Mouse (Mus musculus) limb, embryonic 14.5 days (tissue): ENCODE measurements at regions not wholly inside any gene's neighbourhood (a gene's known extent, or its start where the extent isn't known, plus 50 kb on each side); places are given as distances from the start of the nearest gene placed in this dataset.

Experiments used
- ATAC-seq: fragments of 200-750 bp; cut with Nextera tagmentation; 2 replicates; pipeline ENCODE4 v1.8.0; 2017; ENCODE audit warnings: low read depth, moderate number of reproducible peaks, moderate TSS enrichment; ENCODE audit not compliant: low FRiP score
- DNase-seq: peaks from one replicate; pipeline ENCODE4 v3.0.0-alpha.2; 2015; ENCODE audit warnings: low spot score
- H3K27ac ChIP-seq: fragments of 300-500 bp; sonication (generic); replicated peaks from 2 replicates; pipeline ENCODE4 v1.5.1; 2014; ENCODE audit warnings: low read depth, mild to moderate bottlenecking, low read length, moderate library complexity, mixed read lengths
- H3K27me3 ChIP-seq: fragments of 300-500 bp; sonication (generic); 2 replicates; pipeline ENCODE4 v1.6.1; 2014; ENCODE audit warnings: low read length, mixed read lengths; ENCODE audit not compliant: control insufficient read depth, insufficient read depth
- H3K36me3 ChIP-seq: fragments of 300-500 bp; sonication (generic); 2 replicates; pipeline ENCODE4 v1.6.1; 2014; ENCODE audit warnings: mild to moderate bottlenecking, low read length, moderate library complexity, mixed read lengths; ENCODE audit not compliant: control insufficient read depth, insufficient read depth
- H3K4me1 ChIP-seq: fragments of 300-500 bp; sonication (generic); 2 replicates; pipeline ENCODE4 v1.6.1; 2014; ENCODE audit warnings: antibody characterized with exemption, low read length, mixed read lengths; ENCODE audit not compliant: control insufficient read depth, insufficient read depth
- H3K4me2 ChIP-seq: fragments of 300-500 bp; sonication (generic); replicated peaks from 2 replicates; pipeline ENCODE4 v1.6.1; 2014; ENCODE audit warnings: low read depth, mild to moderate bottlenecking, low read length, moderate library complexity; ENCODE audit not compliant: severe bottlenecking
- H3K4me3 ChIP-seq: fragments of 300-500 bp; sonication (generic); replicated peaks from 2 replicates; pipeline ENCODE4 v1.5.1; 2014; ENCODE audit warnings: low read length
- H3K9ac ChIP-seq: fragments of 300-500 bp; sonication (generic); 2 replicates; pipeline ENCODE4 v1.6.1; 2014; ENCODE audit warnings: mild to moderate bottlenecking, low read depth, low read length, moderate library complexity; ENCODE audit not compliant: severe bottlenecking
- H3K9me3 ChIP-seq: fragments of 300-500 bp; sonication (generic); 2 replicates; pipeline ENCODE4 v1.6.1; 2016; ENCODE audit warnings: low read length; ENCODE audit not compliant: control insufficient read depth
- POLR2A ChIP-seq: fragments of 200-500 bp; IDR thresholded peaks from 2 replicates; pipeline ENCODE4 v1.8.0; 2012; ENCODE audit warnings: inconsistent platforms, mild to moderate bottlenecking, moderate library complexity, borderline replicate concordance; ENCODE audit not compliant: insufficient read depth, insufficient read length; ENCODE audit errors: extremely low read depth
- WGBS: fragments of 180-500 bp; shearing (Covaris S2); extraction: QIAGEN DNeasy Blood & Tissue Kit; methylation state at CpG from one replicate; pipeline ENCODE4 v1.1.7; 2014; 5-methylcytosine and 5-hydroxymethylcytosine counted together

GRCm38 (mm10) chr1:124904373-124904772, 531.2 kb downstream of the Actr3 start:
- ATAC-seq: no peak
- no peak for TF ChIP-seq POLR2A
- no peaks in the 10 kb centered on the region for H3K36me3 ChIP-seq
- H3K27ac ChIP-seq: no peak overlapping the region
- H3K4me1 ChIP-seq: no peaks in the 10 kb centered on the region
- no peak overlapping the region for H3K4me2 ChIP-seq
- H3K27me3 ChIP-seq: no peaks in the 10 kb centered on the region
- H3K9me3 ChIP-seq: no peaks in the 10 kb centered on the region
- H3K4me3 ChIP-seq: no peak overlapping the region
- no peak overlapping the region for H3K9ac ChIP-seq
- DNase-seq: no peak

- 88% methylated on average over 3 of the region's 3 CpGs for WGBS
- no peak overlapping the region for H3K4me2 ChIP-seq
- no peak for ATAC-seq
- H3K9me3 ChIP-seq: no peaks in the 10 kb centered on the region
- DNase-seq: no peak
- H3K27me3 ChIP-seq: no peaks in the 10 kb centered on the region
- TF ChIP-seq POLR2A: no peak
- no peak overlapping the region for H3K27ac ChIP-seq
- no peak overlapping the region for H3K4me3 ChIP-seq
- no peaks in the 10 kb centered on the region for H3K36me3 ChIP-seq
- H3K4me1 ChIP-seq: no peaks in the 10 kb centered on the region
- H3K9ac ChIP-seq: no peak overlapping the region
Observed at GRCm38 (mm10) chr1:124871148-124871547, 564.4 kb downstream of the Actr3 start.

GRCm38 (mm10) chr1:124866248-124866647, 569.3 kb downstream of the Actr3 start:
- H3K36me3 ChIP-seq: no peaks in the 10 kb centered on the region
- H3K27ac ChIP-seq: no peak overlapping the region
- no peak overlapping the region for H3K4me2 ChIP-seq
- H3K9ac ChIP-seq: no peak overlapping the region
- no peak for TF ChIP-seq POLR2A
- WGBS: 73% methylated on average over 3 of the region's 3 CpGs
- no peak overlapping the region for H3K4me3 ChIP-seq
- no peaks in the 10 kb centered on the region for H3K9me3 ChIP-seq
- DNase-seq (no peak), ATAC-seq (no peak)
- H3K4me1 ChIP-seq: no peaks in the 10 kb centered on the region
- H3K27me3 ChIP-seq: no peaks in the 10 kb centered on the region

GRCm38 (mm10) chr1:124845681-124846080, 589.8 kb downstream of the Actr3 start:
- no peak for TF ChIP-seq POLR2A
- Histone ChIP-seq H3K4me2 (no peak overlapping the region), H3K27me3 (no peaks in the 10 kb centered on the region), H3K27ac (no peak overlapping the region), H3K4me1 (no peaks in the 10 kb centered on the region), H3K4me3 (no peak overlapping the region), H3K9me3 (no peaks in the 10 kb centered on the region), H3K36me3 (no peaks in the 10 kb centered on the region), H3K9ac (no peak overlapping the region)
- WGBS: 54% methylated on average over 6 of the region's 6 CpGs
- ATAC-seq (no peak), DNase-seq (peak; percentile 60)

GRCm38 (mm10) chr1:124825717-124826116, 609.8 kb downstream of the Actr3 start:
- no peak overlapping the region for H3K4me3 ChIP-seq
- H3K27ac ChIP-seq: no peak overlapping the region
- no peak overlapping the region for H3K9ac ChIP-seq
- WGBS: 92% methylated on average over 7 of the region's 7 CpGs
- ATAC-seq (no peak), DNase-seq (no peak)
- no peaks in the 10 kb centered on the region for H3K36me3 ChIP-seq
- H3K27me3 ChIP-seq: no peaks in the 10 kb centered on the region
- no peaks in the 10 kb centered on the region for H3K4me1 ChIP-seq
- no peak overlapping the region for H3K4me2 ChIP-seq
- TF ChIP-seq POLR2A: no peak
- no peaks in the 10 kb centered on the region for H3K9me3 ChIP-seq

GRCm38 (mm10) chr1:124793026-124793425, 642.5 kb downstream of the Actr3 start:
- no peak for TF ChIP-seq POLR2A
- WGBS: 61% methylated on average over 2 of the region's 2 CpGs
- no peak overlapping the region for H3K9ac ChIP-seq
- H3K4me2 ChIP-seq: no peak overlapping the region
- H3K36me3 ChIP-seq: no peaks in the 10 kb centered on the region
- H3K9me3 ChIP-seq: no peaks in the 10 kb centered on the region
- no peak for DNase-seq
- no peak overlapping the region for H3K27ac ChIP-seq
- H3K4me3 ChIP-seq: no peak overlapping the region
- no peaks in the 10 kb centered on the region for H3K4me1 ChIP-seq
- ATAC-seq: no peak
- H3K27me3 ChIP-seq: no peaks in the 10 kb centered on the region
